18 mouse cellular contexts compared by ENCODE assay signal in genomic region chrX:95238896-95239295, GRCm38 (mm10). TPM values are rescaled to one million over a fixed set of nuclear protein-coding genes. Genes with fewer than 3 reads are reported as not detected.
A peak's percentile ranks its signal among the peaks of the same experiment; 100 is the strongest.
DNase-seq lines count a peak whose midpoint lies in the region; ATAC-seq and TF ChIP-seq lines count a peak whose summit lies in the region.
"Had no signal": no experiment of that assay in that cellular context is flagged by ENCODE, and none has a peak within 500 bp of the region (broad histone marks: within the 10 kb centered on the region; RNA-seq: fewer than 3 reads in every experiment).

No protein-coding gene starts in this region.

- DNase-seq in embryonic facial prominence, embryonic 14.5 days (ENCODE audit: low spot score) = peak; percentile 0
- DNase-seq in embryonic facial prominence, embryonic 10.5 days (ENCODE audit: low spot score) = no peak
- DNase-seq in forebrain, postnatal 0 days = no peak
- DNase-seq in midbrain, embryonic 10.5 days (ENCODE audit: low spot score) = peak; percentile 12
- peak; percentile 30 for DNase-seq in retina, postnatal 1 day
- no peak for DNase-seq in heart, postnatal 4 days
- DNase-seq in yolk sac, embryonic 10.5 days (ENCODE audit: low spot score) = no peak
- DNase-seq: adrenal gland, adult 2 months; cerebellum, adult 9-11 months; liver, postnatal 0 days; lung, postnatal 4 days; thymus, adult 2 months had no signal

- no peak overlapping the region for H3K9ac ChIP-seq in embryonic facial prominence, embryonic 14.5 days (ENCODE audit: low read depth, low read length)
- H3K9ac ChIP-seq in forebrain, postnatal 0 days = no peak overlapping the region
- H3K9ac ChIP-seq: embryonic facial prominence, embryonic 13.5 days; limb, embryonic 13.5 days; liver, postnatal 0 days had no signal

- H3K4me2 ChIP-seq in embryonic facial prominence, embryonic 14.5 days (ENCODE audit: low read depth, low read length) = no peak overlapping the region
- H3K4me2 ChIP-seq in forebrain, postnatal 0 days (ENCODE audit: low read depth) = no peak overlapping the region
- H3K4me2 ChIP-seq: embryonic facial prominence, embryonic 13.5 days; limb, embryonic 13.5 days had no signal

- no peak for ATAC-seq in embryonic facial prominence, embryonic 14.5 days (ENCODE audit: low read depth)
- peak; percentile 66; the same call in 1 of the 2 replicates for ATAC-seq in forebrain, postnatal 0 days
- no peak for ATAC-seq in activated CD4-positive, CD25-positive, alpha-beta regulatory T cell, adult 4 months
- ATAC-seq: liver, postnatal 0 days; Patski had no signal

- H3K4me3 ChIP-seq in embryonic facial prominence, embryonic 14.5 days (ENCODE audit: low read depth, low read length) = no peak overlapping the region
- no peak overlapping the region for H3K4me3 ChIP-seq in embryonic facial prominence, embryonic 10.5 days
- H3K4me3 ChIP-seq in forebrain, postnatal 0 days (ENCODE audit: low read depth, low read length) = no peak overlapping the region
- H3K4me3 ChIP-seq in midbrain, embryonic 10.5 days = no peak overlapping the region
- H3K4me3 ChIP-seq: embryonic facial prominence, embryonic 13.5 days; layer of hippocampus, adult 2 months; left cerebral cortex, adult 2 months; limb, embryonic 13.5 days had no signal

- no peak overlapping the region for H3K27ac ChIP-seq in embryonic facial prominence, embryonic 14.5 days (replicated peaks; ENCODE audit: low read depth, low read length)
- no peak overlapping the region for H3K27ac ChIP-seq in embryonic facial prominence, embryonic 10.5 days (replicated peaks)
- H3K27ac ChIP-seq in forebrain, postnatal 0 days (ENCODE audit: low read depth, low read length) = no peak overlapping the region
- 0 out of 2 replicates have a peak overlapping the region, but pooled peaks have one; percentile 17 for H3K27ac ChIP-seq in midbrain, embryonic 10.5 days (replicated peaks)
- H3K27ac ChIP-seq: embryonic facial prominence, embryonic 13.5 days; layer of hippocampus, adult 2 months; left cerebral cortex, adult 2 months; limb, embryonic 13.5 days had no signal

- H3K27me3 ChIP-seq in embryonic facial prominence, embryonic 14.5 days (replicated peaks; ENCODE audit: control insufficient read depth, insufficient read depth, low read length) = no peaks in the 10 kb centered on the region
- 0 out of 2 replicates have a peak, but pooled peaks cover 5% of the 10 kb centered on the region for H3K27me3 ChIP-seq in embryonic facial prominence, embryonic 10.5 days (replicated peaks; ENCODE audit: low read depth, poor library complexity, severe bottlenecking)
- H3K27me3 ChIP-seq in forebrain, postnatal 0 days (ENCODE audit: insufficient read depth, low read length) = no peaks in the 10 kb centered on the region
- H3K27me3 ChIP-seq in midbrain, embryonic 10.5 days (ENCODE audit: low read depth, poor library complexity, severe bottlenecking) = no peaks in the 10 kb centered on the region
- H3K27me3 ChIP-seq: embryonic facial prominence, embryonic 13.5 days; limb, embryonic 13.5 days had no signal

- H3K9me3 ChIP-seq in embryonic facial prominence, embryonic 14.5 days (ENCODE audit: control insufficient read depth, low read length) = no peaks in the 10 kb centered on the region
- H3K9me3 ChIP-seq in embryonic facial prominence, embryonic 10.5 days = no peaks in the 10 kb centered on the region
- H3K9me3 ChIP-seq in forebrain, postnatal 0 days (ENCODE audit: low read length) = no peaks in the 10 kb centered on the region
- H3K9me3 ChIP-seq in midbrain, embryonic 10.5 days (replicated peaks) = no peaks in the 10 kb centered on the region
- H3K9me3 ChIP-seq: embryonic facial prominence, embryonic 13.5 days; limb, embryonic 13.5 days had no signal

- TF ChIP-seq CTCF in forebrain, postnatal 0 days (IDR thresholded peaks at IDR 0.05; ENCODE audit: low read depth) = no peak

- no peaks in the 10 kb centered on the region for H3K36me3 ChIP-seq in embryonic facial prominence, embryonic 14.5 days (ENCODE audit: control insufficient read depth, insufficient read depth, low read length)
- H3K36me3 ChIP-seq in embryonic facial prominence, embryonic 10.5 days (replicated peaks) = no peaks in the 10 kb centered on the region
- no peaks in the 10 kb centered on the region for H3K36me3 ChIP-seq in forebrain, postnatal 0 days (ENCODE audit: insufficient read depth)
- H3K36me3 ChIP-seq in midbrain, embryonic 10.5 days = no peaks in the 10 kb centered on the region
- H3K36me3 ChIP-seq: embryonic facial prominence, embryonic 13.5 days; limb, embryonic 13.5 days had no signal

- no peaks in the 10 kb centered on the region for H3K4me1 ChIP-seq in embryonic facial prominence, embryonic 14.5 days (ENCODE audit: control insufficient read depth, insufficient read depth, low read length)
- H3K4me1 ChIP-seq in embryonic facial prominence, embryonic 10.5 days = no peaks in the 10 kb centered on the region
- no peaks in the 10 kb centered on the region for H3K4me1 ChIP-seq in forebrain, postnatal 0 days (ENCODE audit: insufficient read depth)
- H3K4me1 ChIP-seq in midbrain, embryonic 10.5 days = peaks cover 10% of the 10 kb centered on the region
- H3K4me1 ChIP-seq: embryonic facial prominence, embryonic 13.5 days; limb, embryonic 13.5 days had no signal

RNA-seq across cellular contexts. Expression of gene Arhgef9, which starts 42.2 kb away (rescaled TPM):
- 14.4 and 15.7 TPM in 2 replicates for polyA plus RNA-seq in embryonic facial prominence, embryonic 14.5 days (2014; fragmentation: Nextera tagmentation; extraction: Ambion mirVana)
- 11.9 and 14.3 TPM in 2 replicates for polyA plus RNA-seq in embryonic facial prominence, embryonic 10.5 days (2016; fragmentation: Nextera tagmentation; extraction: Ambion mirVana)
- total RNA-seq in forebrain, postnatal 0 days (2014; rRNA removed) = 66.4 and 71.1 TPM in 2 replicates
- 28.3 and 30.5 TPM in 2 replicates for polyA plus RNA-seq in forebrain, postnatal 0 days (2015; fragmentation: Nextera tagmentation; extraction: Ambion mirVana)
- polyA plus RNA-seq in midbrain, embryonic 10.5 days (2016; fragmentation: Nextera tagmentation; extraction: Ambion mirVana) = 15.7 and 20.0 TPM in 2 replicates
- total RNA-seq in heart, postnatal 4 days (2021) = 10 to 100 TPM; 17.8 to 18.9 TPM
- under 1 TPM; 0.17 to 0.74 TPM for polyA plus RNA-seq in activated CD4-positive, CD25-positive, alpha-beta regulatory T cell, adult 4 months (2017; shearing (Covaris generic))

Comparison
In these comparisons a context has a peak if more than half of its experiments do, and no peak if none do; other contexts are left out.
1. DNase-seq: peak in embryonic facial prominence, embryonic 14.5 days (single experiment), midbrain, embryonic 10.5 days (single experiment) and retina, postnatal 1 day (single experiment); none in embryonic facial prominence, embryonic 10.5 days (single experiment), forebrain, postnatal 0 days (single experiment), heart, postnatal 4 days (single experiment) and yolk sac, embryonic 10.5 days (single experiment).